Mouse (Mus musculus) neural tube, embryonic 10.5 days (tissue): ENCODE measurements around the gene Arhgap19.

Experiments used
- DNase-seq: peaks from one replicate; pipeline ENCODE4 v3.0.0-alpha.2; 2017; ENCODE audit warnings: low spot score; ENCODE audit errors: extremely low spot score

Gene Arhgap19

GRCm38 (mm10) chr19:41743396-41743795 lies 58.5 kb downstream of the Arhgap19 start, which contains the start of gene Slit1:
Gene Slit1, minus strand, starts transcription at chr19:41743665.
- DNase-seq = no peak

GRCm38 (mm10) chr19:41738896-41739295 lies 63.0 kb downstream of the Arhgap19 start:
- DNase-seq = no peak

GRCm38 (mm10) chr19:41738429-41738805 lies 63.4 kb downstream of the Arhgap19 start:
- DNase-seq = no peak

- DNase-seq = peak; percentile 34
Observed at GRCm38 (mm10) chr19:41737657-41738428, 64.0 kb downstream of the Arhgap19 start.

- no peak for DNase-seq
Observed at GRCm38 (mm10) chr19:41734685-41735084, 67.2 kb downstream of the Arhgap19 start.

- no peak for DNase-seq
Observed at GRCm38 (mm10) chr19:41725491-41725890, 76.4 kb downstream of the Arhgap19 start.

- DNase-seq = no peak
Observed at GRCm38 (mm10) chr19:41724831-41725470, 76.9 kb downstream of the Arhgap19 start.

GRCm38 (mm10) chr19:41723337-41723736 lies 78.5 kb downstream of the Arhgap19 start:
- no peak for DNase-seq

- no peak for DNase-seq
Observed at GRCm38 (mm10) chr19:41719436-41719835, 82.4 kb downstream of the Arhgap19 start.
